Mouse (Mus musculus): ENCODE results near the gene Tff1. TPM values are rescaled to one million over a fixed set of nuclear protein-coding genes. Genes with fewer than 3 reads are reported as not detected.
A peak's percentile ranks its signal among the peaks of the same experiment; 100 is the strongest.

Gene Tff1
- polyA plus RNA-seq (2016; fragmentation: Nextera tagmentation; extraction: Ambion mirVana) = not detected in 2 replicates

GRCm38 (mm10) chr17:31165127-31165526, at the start of gene Tff1:
Gene Tff1, minus strand, starts transcription at chr17:31165277.
- H3K9me3 ChIP-seq = no peaks in the 10 kb centered on the region
- H3K4me1 ChIP-seq = no peaks in the 10 kb centered on the region
- H3K27me3 ChIP-seq (replicated peaks; ENCODE audit: low read depth, poor library complexity, severe bottlenecking) = no peaks in the 10 kb centered on the region
- WGBS = 84% methylated on average over 6 of the region's 6 CpGs
- no peak for DNase-seq (ENCODE audit: low spot score)
- no peak within 1 kb of the TSS for H3K27ac ChIP-seq (replicated peaks)
- H3K36me3 ChIP-seq (replicated peaks) = no peaks in the 10 kb centered on the region
- H3K4me3 ChIP-seq = no peak within 1 kb of the TSS

GRCm38 (mm10) chr17:31211881-31212280, 46.8 kb upstream of the Tff1 start:
- no peaks in the 10 kb centered on the region for H3K36me3 ChIP-seq (replicated peaks)
- H3K27ac ChIP-seq (replicated peaks) = no peak overlapping the region
- no peaks in the 10 kb centered on the region for H3K27me3 ChIP-seq (replicated peaks; ENCODE audit: low read depth, poor library complexity, severe bottlenecking)
- peaks cover 10% of the 10 kb centered on the region for H3K4me1 ChIP-seq
- no peak overlapping the region for H3K4me3 ChIP-seq
- H3K9me3 ChIP-seq = no peaks in the 10 kb centered on the region
- no peak for DNase-seq (ENCODE audit: low spot score)
- WGBS = 88% methylated on average over 6 of the region's 6 CpGs

- no peak for DNase-seq (ENCODE audit: low spot score)
- Histone ChIP-seq H3K4me1 (no peaks in the 10 kb centered on the region), H3K27me3 (replicated peaks; ENCODE audit: low read depth, poor library complexity, severe bottlenecking) (no peaks in the 10 kb centered on the region), H3K27ac (replicated peaks) (no peak overlapping the region), H3K4me3 (no peak overlapping the region), H3K9me3 (no peaks in the 10 kb centered on the region), H3K36me3 (replicated peaks) (no peaks in the 10 kb centered on the region)
- 90% methylated on average over 7 of the region's 7 CpGs for WGBS
Measured at GRCm38 (mm10) chr17:31210299-31210698, 45.2 kb upstream of the Tff1 start.

GRCm38 (mm10) chr17:31209376-31209930, 44.4 kb upstream of the Tff1 start:
- H3K36me3 ChIP-seq (replicated peaks) = no peaks in the 10 kb centered on the region
- 91% methylated on average over 11 of the region's 11 CpGs for WGBS
- H3K27me3 ChIP-seq (replicated peaks; ENCODE audit: low read depth, poor library complexity, severe bottlenecking) = no peaks in the 10 kb centered on the region
- H3K4me3 ChIP-seq = no peak overlapping the region
- H3K4me1 ChIP-seq = no peaks in the 10 kb centered on the region
- H3K9me3 ChIP-seq = no peaks in the 10 kb centered on the region
- no peak for DNase-seq (ENCODE audit: low spot score)
- H3K27ac ChIP-seq (replicated peaks) = no peak overlapping the region

DNA sequence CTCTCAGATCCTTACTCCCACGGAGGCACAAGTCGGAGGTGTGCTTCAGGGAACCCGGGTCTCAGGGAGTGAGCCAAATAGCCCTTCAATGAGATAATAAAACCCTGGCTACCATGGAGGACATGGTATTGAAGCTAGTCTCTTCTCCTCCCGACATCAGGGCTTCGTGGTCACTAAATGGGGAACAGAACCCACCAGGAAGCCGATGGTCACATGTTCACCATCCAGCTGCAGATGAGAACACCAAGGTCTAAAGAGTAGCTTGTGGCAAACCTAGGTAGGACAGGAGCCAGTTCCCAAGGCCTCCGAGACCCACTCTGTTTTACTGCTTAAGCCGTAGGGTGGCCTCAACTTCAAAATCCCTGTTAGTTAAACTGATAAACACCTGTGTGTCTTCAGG, 43.6 kb upstream of the Tff1 start:
- H3K9me3 ChIP-seq = no peaks in the 10 kb centered on the region
- H3K27ac ChIP-seq (replicated peaks) = no peak overlapping the region; the same call in 1 of the 2 replicates
- no peak overlapping the region for H3K4me3 ChIP-seq
- no peaks in the 10 kb centered on the region for H3K4me1 ChIP-seq
- 88% methylated on average over 8 of the region's 8 CpGs for WGBS
- no peak for DNase-seq (ENCODE audit: low spot score)
- H3K27me3 ChIP-seq (replicated peaks; ENCODE audit: low read depth, poor library complexity, severe bottlenecking) = no peaks in the 10 kb centered on the region
- H3K36me3 ChIP-seq (replicated peaks) = no peaks in the 10 kb centered on the region

DNA sequence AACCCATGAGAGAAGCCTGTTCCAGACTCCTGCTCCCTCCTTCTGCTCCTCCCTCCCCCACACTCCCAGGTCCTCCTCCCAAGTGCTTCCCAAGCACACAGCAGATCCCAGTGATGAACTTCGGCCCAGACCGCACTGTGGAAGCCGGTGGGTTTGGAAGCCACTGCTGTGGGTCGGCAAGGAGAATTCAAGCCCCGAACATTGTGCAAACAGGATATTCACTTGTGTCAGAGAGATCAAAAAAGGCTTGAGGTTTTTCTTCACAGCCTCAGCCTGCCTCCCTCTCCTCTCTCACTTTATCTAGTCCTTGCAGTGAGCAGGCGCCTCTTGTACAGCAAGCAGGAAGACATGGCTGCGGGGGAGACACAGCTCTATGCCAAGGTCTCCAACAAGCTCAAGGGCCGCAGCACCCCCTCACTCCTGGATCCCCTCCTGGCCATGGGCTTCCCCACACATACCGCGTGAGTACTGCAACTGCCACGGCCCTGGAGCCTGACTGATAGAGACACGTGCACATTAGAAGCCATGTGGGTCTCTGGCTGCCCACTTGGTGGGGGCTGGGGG, 42.8 kb upstream of the Tff1 start, which contains the start of gene Ubash3a:
TSS of gene Ubash3a (plus strand) at position 103 of the 564 bp plus-strand sequence.
- Histone ChIP-seq H3K9me3 (no peaks in the 10 kb centered on the region), H3K4me3 (no peak within 1 kb of the TSS), H3K27me3 (replicated peaks; ENCODE audit: low read depth, poor library complexity, severe bottlenecking) (no peaks in the 10 kb centered on the region), H3K36me3 (replicated peaks) (no peaks in the 10 kb centered on the region), H3K4me1 (no peaks in the 10 kb centered on the region), H3K27ac (replicated peaks) (no peak within 1 kb of the TSS; the same call in 1 of the 2 replicates)
- WGBS = 84% methylated on average over 12 of the region's 12 CpGs
- no peak for DNase-seq (ENCODE audit: low spot score)

- Histone ChIP-seq H3K27me3 (replicated peaks; ENCODE audit: low read depth, poor library complexity, severe bottlenecking) (no peaks in the 10 kb centered on the region), H3K4me1 (0 out of 2 replicates have a peak, but pooled peaks cover 3% of the 10 kb centered on the region), H3K9me3 (no peaks in the 10 kb centered on the region), H3K36me3 (replicated peaks) (no peaks in the 10 kb centered on the region), H3K27ac (replicated peaks) (no peak within 1 kb of the TSS), H3K4me3 (no peak within 1 kb of the TSS)
- WGBS = 85% methylated on average over 11 of the region's 11 CpGs
- DNase-seq (ENCODE audit: low spot score) = no peak
Measured at GRCm38 (mm10) chr17:31198877-31199276, 33.8 kb upstream of the Tff1 start, which contains the start of gene Tmprss3. Gene Tmprss3, minus strand, starts transcription at chr17:31198977.

DNA sequence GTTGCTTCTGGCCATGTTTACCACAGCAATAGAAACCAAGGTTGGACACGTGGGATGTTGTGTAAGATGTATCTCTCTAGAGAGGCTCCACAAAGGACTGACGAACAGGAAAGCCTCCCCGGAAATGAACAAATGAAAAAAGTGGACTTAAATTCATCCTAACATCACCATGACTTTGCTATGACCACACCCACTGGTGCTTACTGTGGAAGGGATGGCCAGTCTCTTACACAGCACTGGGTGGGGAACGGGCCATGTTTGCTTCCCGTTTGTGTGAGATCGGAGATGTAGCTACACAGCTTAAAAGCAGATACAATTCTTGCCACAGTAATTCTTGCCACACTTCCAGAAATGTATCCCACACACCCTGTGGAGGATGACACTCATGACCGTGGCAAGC, 31.2 kb upstream of the Tff1 start:
- no peaks in the 10 kb centered on the region for H3K27me3 ChIP-seq (replicated peaks; ENCODE audit: low read depth, poor library complexity, severe bottlenecking)
- H3K36me3 ChIP-seq (replicated peaks) = no peaks in the 10 kb centered on the region
- WGBS = 91% methylated on average over 7 of the region's 7 CpGs
- no peak overlapping the region for H3K27ac ChIP-seq (replicated peaks)
- peaks cover 19% of the 10 kb centered on the region for H3K4me1 ChIP-seq
- no peak for DNase-seq (ENCODE audit: low spot score)
- H3K4me3 ChIP-seq = no peak overlapping the region
- no peaks in the 10 kb centered on the region for H3K9me3 ChIP-seq

DNA sequence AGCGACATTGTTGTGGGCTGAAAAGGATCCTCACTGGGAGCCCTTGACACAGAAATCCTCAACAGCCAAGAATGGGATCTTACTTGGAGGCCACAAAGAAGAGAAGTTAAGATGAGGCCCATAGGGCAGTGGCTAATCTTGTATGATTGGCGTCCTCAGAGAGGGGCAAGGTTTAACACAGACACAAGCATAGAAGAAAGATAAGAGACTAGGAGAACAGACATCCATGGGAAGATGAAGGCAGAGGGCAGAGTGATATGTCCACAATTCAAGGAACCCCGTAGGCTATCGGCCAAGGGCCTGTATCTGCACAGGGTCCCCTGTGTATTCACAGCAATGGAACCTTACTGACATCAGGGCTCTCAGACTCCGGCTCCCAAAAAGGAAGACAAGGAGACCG, 30.1 kb upstream of the Tff1 start:
- H3K27ac ChIP-seq (replicated peaks) = no peak overlapping the region; the same call in 1 of the 2 replicates
- H3K4me3 ChIP-seq = no peak overlapping the region
- peaks cover 21% of the 10 kb centered on the region for H3K4me1 ChIP-seq
- H3K36me3 ChIP-seq (replicated peaks) = no peaks in the 10 kb centered on the region
- no peak for DNase-seq (ENCODE audit: low spot score)
- no peaks in the 10 kb centered on the region for H3K27me3 ChIP-seq (replicated peaks; ENCODE audit: low read depth, poor library complexity, severe bottlenecking)
- H3K9me3 ChIP-seq = no peaks in the 10 kb centered on the region
- 87% methylated on average over 6 of the region's 6 CpGs for WGBS

- 76% methylated on average over 9 of the region's 9 CpGs for WGBS
- H3K27ac ChIP-seq (replicated peaks) = no peak overlapping the region
- H3K9me3 ChIP-seq = no peaks in the 10 kb centered on the region
- no peaks in the 10 kb centered on the region for H3K36me3 ChIP-seq (replicated peaks)
- DNase-seq (ENCODE audit: low spot score) = no peak
- H3K4me1 ChIP-seq = peaks cover 18% of the 10 kb centered on the region
- H3K4me3 ChIP-seq = no peak overlapping the region
- no peaks in the 10 kb centered on the region for H3K27me3 ChIP-seq (replicated peaks; ENCODE audit: low read depth, poor library complexity, severe bottlenecking)
Measured at GRCm38 (mm10) chr17:31193360-31193759, 28.3 kb upstream of the Tff1 start.

DNA sequence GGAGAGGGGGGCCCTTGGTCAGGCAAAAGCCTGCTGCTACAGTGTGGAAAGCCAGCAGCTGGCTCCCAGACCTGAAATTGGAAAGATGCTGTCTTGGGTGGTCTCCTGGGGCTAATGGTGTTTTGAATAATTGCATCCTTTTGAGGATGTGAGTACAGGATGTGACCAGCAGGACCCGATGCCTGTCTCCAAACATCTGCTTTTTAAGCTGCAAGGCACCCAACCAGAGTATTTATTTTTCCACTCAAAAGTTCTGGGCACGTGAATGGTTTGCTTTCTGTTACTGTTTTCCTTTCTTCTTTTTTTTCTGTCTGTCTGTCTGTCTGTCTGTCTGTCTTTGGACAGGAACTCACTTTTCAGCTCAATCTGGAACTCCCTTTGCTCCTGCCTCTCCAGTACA, 27.6 kb upstream of the Tff1 start:
- no peak overlapping the region for H3K4me3 ChIP-seq
- H3K36me3 ChIP-seq (replicated peaks) = no peaks in the 10 kb centered on the region
- DNase-seq (ENCODE audit: low spot score) = no peak
- no peak overlapping the region for H3K27ac ChIP-seq (replicated peaks)
- H3K27me3 ChIP-seq (replicated peaks; ENCODE audit: low read depth, poor library complexity, severe bottlenecking) = no peaks in the 10 kb centered on the region
- no peaks in the 10 kb centered on the region for H3K9me3 ChIP-seq
- H3K4me1 ChIP-seq = peaks cover 18% of the 10 kb centered on the region
- 44% methylated on average over 2 of the region's 2 CpGs for WGBS

GRCm38 (mm10) chr17:31191825-31192224, 26.7 kb upstream of the Tff1 start:
- H3K4me1 ChIP-seq = peaks cover 22% of the 10 kb centered on the region
- no peak for DNase-seq (ENCODE audit: low spot score)
- no peak overlapping the region for H3K4me3 ChIP-seq
- no peaks in the 10 kb centered on the region for H3K36me3 ChIP-seq (replicated peaks)
- H3K27me3 ChIP-seq (replicated peaks; ENCODE audit: low read depth, poor library complexity, severe bottlenecking) = no peaks in the 10 kb centered on the region
- WGBS = 77% methylated on average over 8 of the region's 8 CpGs
- H3K27ac ChIP-seq (replicated peaks) = no peak overlapping the region
- 0 out of 2 replicates have a peak, but pooled peaks cover under 1% of the 10 kb centered on the region for H3K9me3 ChIP-seq

GRCm38 (mm10) chr17:31187370-31187769, 22.3 kb upstream of the Tff1 start:
- Histone ChIP-seq H3K27ac (replicated peaks) (no peak overlapping the region), H3K4me3 (no peak overlapping the region)
- WGBS = 25% methylated on average over 4 of the region's 4 CpGs

More at GRCm38 (mm10) chr17:31187370-31187769, 22.3 kb upstream of the Tff1 start:
- DNase-seq (ENCODE audit: low spot score) = peak; percentile 67
- no peaks in the 10 kb centered on the region for H3K27me3 ChIP-seq (replicated peaks; ENCODE audit: low read depth, poor library complexity, severe bottlenecking)
- H3K9me3 ChIP-seq = 0 out of 2 replicates have a peak, but pooled peaks cover 3% of the 10 kb centered on the region
- no peaks in the 10 kb centered on the region for H3K36me3 ChIP-seq (replicated peaks)
- H3K4me1 ChIP-seq = peaks cover 13% of the 10 kb centered on the region

Data from embryonic facial prominence, embryonic 10.5 days (tissue).